Mouse (Mus musculus) midbrain, postnatal 0 days (tissue): ENCODE measurements at regions not wholly inside any gene's neighbourhood (a gene's known extent, or its start where the extent isn't known, plus 50 kb on each side); places are given as distances from the start of the nearest gene placed in this dataset.

Source experiments
- ATAC-seq: fragments of 200-750 bp; cut with Nextera tagmentation; 2 replicates; pipeline ENCODE4 v1.8.0; 2017; ENCODE audit warnings: moderate number of reproducible peaks, mild to moderate bottlenecking, moderate TSS enrichment, moderate library complexity; ENCODE audit not compliant: low FRiP score
- DNase-seq: peaks from one replicate; pipeline ENCODE4 v3.0.0-alpha.2; 2015; ENCODE audit warnings: low spot score
- H3K27ac ChIP-seq: fragments of 300-500 bp; sonication (generic); 2 replicates; pipeline ENCODE4 v1.5.1; 2014; ENCODE audit warnings: low read depth, mild to moderate bottlenecking, low read length, mixed read lengths
- H3K27me3 ChIP-seq: fragments of 300-500 bp; sonication (generic); 2 replicates; pipeline ENCODE4 v1.6.1; 2014; ENCODE audit warnings: low read length, control low read depth, mixed read lengths; ENCODE audit not compliant: insufficient read depth
- H3K36me3 ChIP-seq: fragments of 300-500 bp; sonication (generic); 2 replicates; pipeline ENCODE4 v1.6.1; 2014; ENCODE audit warnings: low read length, control low read depth, mixed read lengths; ENCODE audit not compliant: insufficient read depth
- H3K4me1 ChIP-seq: fragments of 300-500 bp; sonication (generic); 2 replicates; pipeline ENCODE4 v1.6.1; 2014; ENCODE audit warnings: mild to moderate bottlenecking, control low read depth, antibody characterized with exemption, low read length, mixed read lengths; ENCODE audit not compliant: insufficient read depth
- H3K4me2 ChIP-seq: fragments of 300-500 bp; sonication (generic); 2 replicates; pipeline ENCODE4 v1.6.1; 2014; ENCODE audit warnings: low read depth, mild to moderate bottlenecking, low read length, mixed read lengths; ENCODE audit not compliant: poor library complexity, severe bottlenecking
- H3K4me3 ChIP-seq: fragments of 300-500 bp; sonication (generic); 2 replicates; pipeline ENCODE4 v1.5.1; 2014; ENCODE audit warnings: low read depth, mild to moderate bottlenecking, low read length, moderate library complexity
- H3K9ac ChIP-seq: fragments of 300-500 bp; sonication (generic); replicated peaks from 2 replicates; pipeline ENCODE4 v1.6.1; 2014; ENCODE audit warnings: mild to moderate bottlenecking, low read length, moderate library complexity, mixed read lengths; ENCODE audit not compliant: poor library complexity, severe bottlenecking
- H3K9me3 ChIP-seq: fragments of 300-500 bp; sonication (generic); 2 replicates; pipeline ENCODE4 v1.6.1; 2016; ENCODE audit warnings: low read length, control low read depth
- CTCF ChIP-seq: IDR thresholded peaks from 2 replicates; pipeline ENCODE4 v1.5.1; 2016; ENCODE audit warnings: antibody characterized with exemption, mild to moderate bottlenecking
- WGBS: fragments of 180-500 bp; shearing (Covaris S2); extraction: QIAGEN DNeasy Blood & Tissue Kit; methylation state at CpG from one replicate; pipeline ENCODE4 v1.1.7; 2014; 5-methylcytosine and 5-hydroxymethylcytosine counted together

DNA sequence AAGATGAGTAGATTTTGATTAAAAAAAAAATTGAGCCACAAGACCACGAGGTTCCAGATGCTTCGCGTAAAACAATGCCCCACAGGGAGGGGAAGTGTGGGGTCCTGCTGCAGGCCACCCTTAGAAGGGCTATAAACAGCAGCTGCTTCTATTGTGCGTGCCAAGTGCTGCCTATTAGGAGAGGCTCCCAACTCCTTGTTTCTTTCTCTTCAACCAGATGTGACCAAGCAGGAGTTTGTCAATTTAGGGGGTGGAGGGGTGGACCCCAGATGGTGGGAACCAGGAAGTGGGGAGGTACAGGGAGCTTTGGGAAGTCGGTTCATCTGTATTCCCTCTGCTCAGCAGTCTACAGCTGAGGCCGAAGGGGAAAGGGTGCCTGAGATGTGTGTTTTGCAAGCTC lies 718.9 kb upstream of the Car8 start:
- H3K4me3 ChIP-seq = no peak overlapping the region
- no peak for ATAC-seq
- H3K27me3 ChIP-seq = no peaks in the 10 kb centered on the region
- H3K4me1 ChIP-seq = no peaks in the 10 kb centered on the region; the same call in 1 of the 2 replicates
- H3K9me3 ChIP-seq = no peaks in the 10 kb centered on the region
- no peak overlapping the region for H3K27ac ChIP-seq
- whole genome bisulfite sequencing = 16% methylated on average over 6 of the region's 6 CpGs
- no peak for TF ChIP-seq CTCF
- no peaks in the 10 kb centered on the region for H3K36me3 ChIP-seq
- no peak overlapping the region for H3K4me2 ChIP-seq
- H3K9ac ChIP-seq = no peak overlapping the region
- no peak for DNase-seq

- ATAC-seq (peak; percentile 20; the same call in 1 of the 2 replicates), DNase-seq (peak; percentile 22)
- no peaks in the 10 kb centered on the region; the same call in 1 of the 2 replicates for H3K4me1 ChIP-seq
- H3K4me3 ChIP-seq = no peak overlapping the region
- TF ChIP-seq CTCF = no peak
- 36% methylated on average over 5 of the region's 5 CpGs for WGBS
- no peaks in the 10 kb centered on the region for H3K27me3 ChIP-seq
- H3K9ac ChIP-seq = no peak overlapping the region
- H3K36me3 ChIP-seq = no peaks in the 10 kb centered on the region
- H3K27ac ChIP-seq = no peak overlapping the region
- H3K9me3 ChIP-seq = no peaks in the 10 kb centered on the region
- H3K4me2 ChIP-seq = no peak overlapping the region
Observed at GRCm38 (mm10) chr4:8957023-8957343, 718.1 kb upstream of the Car8 start.

DNA sequence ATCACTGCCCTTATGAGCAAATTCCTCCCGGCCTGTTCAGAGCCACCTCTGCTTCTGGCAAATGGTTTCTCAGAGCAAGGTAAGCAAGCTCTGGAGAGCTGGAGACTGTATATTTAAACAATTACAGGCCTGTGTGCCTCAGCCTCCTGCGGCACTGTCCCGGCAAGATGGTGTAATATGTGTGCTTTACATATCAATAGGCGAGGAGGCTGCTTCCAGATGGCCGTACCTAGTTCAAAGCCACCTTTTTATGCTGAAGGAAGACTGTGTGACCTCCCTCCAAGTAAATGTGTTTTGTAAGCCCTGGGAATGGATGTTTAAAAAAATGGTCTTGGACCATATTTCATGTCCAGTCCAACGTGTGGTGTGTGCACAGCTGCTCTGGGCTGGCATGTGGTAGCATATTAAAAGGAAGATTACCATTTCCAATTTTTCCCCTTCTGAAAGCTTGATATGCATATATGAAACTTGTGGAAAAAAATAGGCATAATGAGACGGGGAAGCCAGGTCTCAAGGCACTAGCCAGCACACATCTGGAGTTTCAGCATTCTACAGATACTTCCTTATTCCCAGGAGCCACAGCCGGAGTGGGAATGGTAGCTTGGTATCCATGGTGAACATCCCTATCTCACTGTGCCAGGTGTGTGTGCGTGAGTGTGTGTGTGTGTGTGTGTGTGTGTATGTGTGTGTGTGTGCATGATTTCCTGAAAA lies 717.6 kb upstream of the Car8 start:
- WGBS = 41% methylated on average over 9 of the region's 9 CpGs
- ATAC-seq (peak; percentile 28; the same call in 1 of the 2 replicates), DNase-seq (no peak)
- Histone ChIP-seq H3K9ac (no peak overlapping the region), H3K27me3 (no peaks in the 10 kb centered on the region), H3K4me3 (no peak overlapping the region), H3K4me1 (no peaks in the 10 kb centered on the region; the same call in 1 of the 2 replicates), H3K27ac (no peak overlapping the region), H3K36me3 (no peaks in the 10 kb centered on the region), H3K9me3 (no peaks in the 10 kb centered on the region), H3K4me2 (no peak overlapping the region)
- no peak for TF ChIP-seq CTCF

DNA sequence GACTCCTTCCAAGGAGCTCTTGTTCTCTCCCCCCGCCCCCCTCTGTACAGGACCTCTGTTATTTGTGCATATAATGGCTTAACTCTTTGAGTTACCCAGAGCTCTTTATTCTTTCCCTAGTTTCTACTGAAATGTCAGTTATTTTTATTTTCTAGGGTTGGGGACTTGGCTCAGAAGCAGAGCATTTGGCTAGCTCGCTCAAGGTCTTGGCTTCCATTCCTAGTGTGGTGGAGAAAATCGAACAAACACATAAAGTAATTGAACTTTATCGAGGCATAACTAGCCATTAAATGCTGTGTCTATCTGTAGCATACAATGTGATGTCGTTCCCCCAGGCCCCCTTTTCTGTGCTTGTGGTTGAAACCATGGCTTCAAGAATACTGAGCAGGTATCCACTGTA lies 716.5 kb upstream of the Car8 start:
- Histone ChIP-seq H3K9ac (no peak overlapping the region), H3K27me3 (no peaks in the 10 kb centered on the region), H3K9me3 (no peaks in the 10 kb centered on the region), H3K36me3 (no peaks in the 10 kb centered on the region), H3K4me1 (no peaks in the 10 kb centered on the region; the same call in 1 of the 2 replicates), H3K4me3 (no peak overlapping the region), H3K4me2 (no peak overlapping the region), H3K27ac (no peak overlapping the region)
- no peak for TF ChIP-seq CTCF
- 86% methylated on average over 5 of the region's 5 CpGs for WGBS
- DNase-seq (no peak), ATAC-seq (no peak)

DNA sequence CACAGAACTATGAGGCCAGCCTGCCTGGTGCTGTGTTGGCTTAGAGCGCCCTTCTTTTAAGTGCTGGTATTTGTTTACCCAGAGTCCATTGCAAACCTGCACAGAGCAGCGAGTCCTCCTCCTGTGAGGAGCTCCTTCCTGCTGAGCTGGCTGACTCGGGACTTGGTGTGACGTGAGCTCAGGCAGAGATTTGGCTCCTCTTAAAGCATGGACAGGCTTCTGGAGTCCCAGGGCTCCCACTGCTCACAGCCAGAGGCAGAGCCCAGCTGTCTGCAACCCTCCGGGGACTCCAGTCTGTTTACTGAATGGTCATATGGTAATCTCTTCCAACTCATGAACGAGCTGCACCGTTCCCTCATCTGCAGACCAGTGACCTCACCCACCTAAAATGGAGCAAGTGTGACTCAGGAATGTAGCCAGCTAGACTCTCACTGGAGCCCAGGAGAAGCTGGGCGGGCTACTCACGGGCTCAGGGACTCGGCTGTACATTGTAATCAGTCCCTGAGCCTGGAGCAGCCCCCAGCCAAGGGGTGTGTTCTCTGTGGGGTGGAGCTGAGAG lies 715.6 kb upstream of the Car8 start:
- Histone ChIP-seq H3K9ac (no peak overlapping the region), H3K4me1 (no peaks in the 10 kb centered on the region; the same call in 1 of the 2 replicates), H3K27me3 (no peaks in the 10 kb centered on the region), H3K4me2 (no peak overlapping the region), H3K9me3 (no peaks in the 10 kb centered on the region), H3K4me3 (no peak overlapping the region), H3K36me3 (no peaks in the 10 kb centered on the region), H3K27ac (no peak overlapping the region)
- 18% methylated on average over 10 of the region's 10 CpGs for WGBS
- DNase-seq (peak; percentile 36), ATAC-seq (0 out of 2 replicates have a peak, but pooled peaks have one; percentile 48)
- no peak for TF ChIP-seq CTCF

DNA sequence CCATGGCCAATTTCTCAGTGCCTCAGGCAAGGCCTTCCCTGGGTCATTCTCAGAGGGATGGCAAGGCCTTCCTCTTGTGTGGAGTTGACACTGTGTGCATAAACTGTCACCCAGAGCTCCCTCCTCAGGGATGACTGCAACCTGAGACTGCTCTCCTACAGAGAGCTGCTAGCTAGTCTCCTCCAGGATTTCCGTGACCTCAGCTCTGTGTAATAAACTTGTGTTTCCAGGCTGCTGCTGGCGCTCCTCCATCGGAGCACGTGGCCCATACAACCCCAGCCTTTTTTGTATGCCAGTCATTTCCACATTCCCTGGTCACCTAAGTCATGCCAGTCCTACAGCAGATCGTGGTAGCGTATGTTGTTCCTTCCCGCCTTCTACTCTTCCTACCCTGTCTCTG lies 714.3 kb upstream of the Car8 start:
- no peak for ATAC-seq
- 86% methylated on average over 7 of the region's 7 CpGs for WGBS
- no peaks in the 10 kb centered on the region for H3K27me3 ChIP-seq
- H3K4me3 ChIP-seq = no peak overlapping the region
- H3K4me2 ChIP-seq = no peak overlapping the region
- H3K4me1 ChIP-seq = no peaks in the 10 kb centered on the region; the same call in 1 of the 2 replicates
- DNase-seq = no peak
- TF ChIP-seq CTCF = no peak
- H3K9ac ChIP-seq = no peak overlapping the region
- no peaks in the 10 kb centered on the region for H3K36me3 ChIP-seq
- H3K27ac ChIP-seq = no peak overlapping the region
- H3K9me3 ChIP-seq = no peaks in the 10 kb centered on the region
